Mouse (Mus musculus) forebrain, postnatal 0 days (tissue): Measurements from ENCODE around the gene Islr2. TPM values are rescaled to one million over a fixed set of nuclear protein-coding genes. Genes with fewer than 3 reads are reported as not detected.

Experiments
- ATAC-seq: fragments of 200-750 bp; cut with Nextera tagmentation; 2 replicates; pipeline ENCODE4 v1.8.0; 2017; ENCODE audit warnings: mild to moderate bottlenecking, moderate library complexity
- DNase-seq: peaks from one replicate; pipeline ENCODE4 v3.0.0-alpha.2; 2015
- H3K27ac ChIP-seq: fragments of 300-500 bp; sonication (generic); 2 replicates; pipeline ENCODE4 v1.5.1; 2014; ENCODE audit warnings: low read depth, mild to moderate bottlenecking, antibody characterized with exemption, low read length, moderate library complexity, mixed read lengths
- H3K27me3 ChIP-seq: fragments of 300-500 bp; sonication (generic); 2 replicates; pipeline ENCODE4 v1.6.1; 2014; ENCODE audit warnings: mild to moderate bottlenecking, low read length, mixed read lengths; ENCODE audit not compliant: insufficient read depth
- H3K36me3 ChIP-seq: fragments of 300-500 bp; sonication (generic); 2 replicates; pipeline ENCODE4 v1.6.1; 2014; ENCODE audit warnings: mild to moderate bottlenecking, moderate library complexity; ENCODE audit not compliant: insufficient read depth
- H3K4me1 ChIP-seq: fragments of 300-500 bp; sonication (generic); 2 replicates; pipeline ENCODE4 v1.6.1; 2014; ENCODE audit warnings: antibody characterized with exemption; ENCODE audit not compliant: insufficient read depth
- H3K4me2 ChIP-seq: fragments of 300-500 bp; sonication (generic); 2 replicates; pipeline ENCODE4 v1.6.1; 2014; ENCODE audit warnings: low read depth, mild to moderate bottlenecking, moderate library complexity
- H3K4me3 ChIP-seq: fragments of 300-500 bp; sonication (generic); 2 replicates; pipeline ENCODE4 v1.5.1; 2014; ENCODE audit warnings: low read depth, low read length, mixed read lengths
- H3K9ac ChIP-seq: fragments of 300-500 bp; sonication (generic); 2 replicates; pipeline ENCODE4 v1.6.1; 2014; ENCODE audit warnings: mild to moderate bottlenecking
- H3K9me3 ChIP-seq: fragments of 300-500 bp; sonication (generic); 2 replicates; pipeline ENCODE4 v1.6.1; 2016; ENCODE audit warnings: low read length
- CTCF ChIP-seq: sonication (generic); IDR thresholded peaks from 2 replicates; pipeline ENCODE4 v1.5.1; 2016; ENCODE audit warnings: antibody characterized with exemption, control low read depth, low read depth
- WGBS: fragments of 180-500 bp; shearing (Covaris S2); extraction: QIAGEN DNeasy Blood & Tissue Kit; methylation state at CpG from one replicate; pipeline ENCODE4 v1.1.7; 2014; 5-methylcytosine and 5-hydroxymethylcytosine counted together
- polyA plus RNA-seq: library from polyadenylated mRNA; unstranded; fragments of >200 nt; fragmentation: Nextera tagmentation; extraction: Ambion mirVana; gene quantifications from 2 replicates; pipeline ENCODE4 v1.2.1, GENCODE M21; 2015
- total RNA-seq: library from RNA; depleted of rRNA; stranded (reverse); fragments of >200 nt; gene quantifications from 2 replicates; pipeline ENCODE4 v1.2.3, GENCODE M21; 2014

Gene Islr2
- total and polyA plus RNA-seq, 2 experiments from 2014 or later = 58.3 to 779 TPM

GRCm38 (mm10) chr9:58234502-58235015 lies 30.4 kb upstream of the Islr2 start:
- H3K27me3 ChIP-seq = no peaks in the 10 kb centered on the region
- H3K9ac ChIP-seq = no peak overlapping the region
- 98% methylated on average over 28 of the region's 28 CpGs for WGBS
- H3K4me3 ChIP-seq = no peak overlapping the region
- H3K4me1 ChIP-seq = no peaks in the 10 kb centered on the region
- no peak for TF ChIP-seq CTCF
- no peak overlapping the region for H3K4me2 ChIP-seq
- ATAC-seq (no peak), DNase-seq (no peak)
- peaks cover 11% of the 10 kb centered on the region for H3K36me3 ChIP-seq
- H3K27ac ChIP-seq = no peak overlapping the region
- no peaks in the 10 kb centered on the region for H3K9me3 ChIP-seq

- no peaks in the 10 kb centered on the region for H3K4me1 ChIP-seq
- H3K9ac ChIP-seq = no peak overlapping the region
- H3K27me3 ChIP-seq = no peaks in the 10 kb centered on the region
- TF ChIP-seq CTCF = no peak
- no peak overlapping the region for H3K4me3 ChIP-seq
- H3K4me2 ChIP-seq = no peak overlapping the region
- H3K27ac ChIP-seq = no peak overlapping the region
- WGBS = 85% methylated on average over 5 of the region's 5 CpGs
- peaks cover 19% of the 10 kb centered on the region for H3K36me3 ChIP-seq
- no peaks in the 10 kb centered on the region for H3K9me3 ChIP-seq
- DNase-seq (no peak), ATAC-seq (no peak)
These were observed 28.3 kb upstream of the Islr2 start for GRCm38 (mm10) chr9:58232374-58232773.

- Histone ChIP-seq H3K4me1 (no peaks in the 10 kb centered on the region), H3K36me3 (peaks cover 19% of the 10 kb centered on the region), H3K4me2 (no peak overlapping the region), H3K4me3 (no peak overlapping the region), H3K9me3 (no peaks in the 10 kb centered on the region), H3K9ac (no peak overlapping the region), H3K27me3 (no peaks in the 10 kb centered on the region), H3K27ac (no peak overlapping the region)
- no peak for TF ChIP-seq CTCF
- WGBS = 83% methylated on average over 6 of the region's 6 CpGs
- no peak for ATAC-seq
- DNase-seq = no peak
These were observed 27.6 kb upstream of the Islr2 start for GRCm38 (mm10) chr9:58231746-58232145.

GRCm38 (mm10) chr9:58228777-58229466 lies 24.8 kb upstream of the Islr2 start:
- no peaks in the 10 kb centered on the region for H3K27me3 ChIP-seq
- H3K4me3 ChIP-seq = no peak overlapping the region
- WGBS = 95% methylated on average over 9 of the region's 9 CpGs
- no peak for ATAC-seq
- TF ChIP-seq CTCF = no peak
- no peaks in the 10 kb centered on the region for H3K4me1 ChIP-seq
- no peak overlapping the region for H3K27ac ChIP-seq
- no peak overlapping the region for H3K4me2 ChIP-seq
- no peak overlapping the region for H3K9ac ChIP-seq
- no peaks in the 10 kb centered on the region for H3K9me3 ChIP-seq
- no peak for DNase-seq
- peaks cover 12% of the 10 kb centered on the region for H3K36me3 ChIP-seq

GRCm38 (mm10) chr9:58225915-58226913 lies 22.1 kb upstream of the Islr2 start:
- Histone ChIP-seq H3K4me1 (no peaks in the 10 kb centered on the region), H3K4me3 (no peak overlapping the region), H3K27ac (no peak overlapping the region), H3K27me3 (no peaks in the 10 kb centered on the region), H3K36me3 (peaks cover 9% of the 10 kb centered on the region), H3K4me2 (no peak overlapping the region), H3K9me3 (no peaks in the 10 kb centered on the region), H3K9ac (no peak overlapping the region)
- peak; percentile 62 for TF ChIP-seq CTCF
- ATAC-seq (no peak), DNase-seq (no peak)
- 68% methylated on average over 9 of the region's 9 CpGs for WGBS

- 87% methylated on average over 2 of the region's 2 CpGs for WGBS
- TF ChIP-seq CTCF = no peak
- no peak overlapping the region for H3K27ac ChIP-seq
These were observed 20.2 kb upstream of the Islr2 start for GRCm38 (mm10) chr9:58224356-58224755.

More at GRCm38 (mm10) chr9:58224356-58224755, 20.2 kb upstream of the Islr2 start:
- DNase-seq (no peak), ATAC-seq (no peak)
- Histone ChIP-seq H3K9ac (no peak overlapping the region), H3K4me3 (no peak overlapping the region), H3K4me2 (no peak overlapping the region), H3K4me1 (no peaks in the 10 kb centered on the region), H3K27me3 (no peaks in the 10 kb centered on the region), H3K9me3 (no peaks in the 10 kb centered on the region), H3K36me3 (peaks cover 6% of the 10 kb centered on the region)
